Mouse (Mus musculus): ENCODE measurements at regions not wholly inside any gene's neighbourhood (a gene's known extent, or its start where the extent isn't known, plus 50 kb on each side); places are given as distances from the start of the nearest gene placed in this dataset.

GRCm38 (mm10) chr2:57611599-57611998 is 374.2 kb downstream of the Gpd2 start:
- DNase-seq (ENCODE audit: low spot score in 2 of 2), result no peak

- peak; percentile 19 to 70 for DNase-seq (ENCODE audit: low spot score in 2 of 2)
These were observed 375.8 kb downstream of the Gpd2 start for GRCm38 (mm10) chr2:57613243-57613642.

GRCm38 (mm10) chr2:57614587-57614991 is 377.2 kb downstream of the Gpd2 start:
- DNase-seq (ENCODE audit: low spot score in 2 of 2), result peak; percentile 31 to 43

- DNase-seq (ENCODE audit: low spot score in 2 of 2), result no peak
These were observed 379.2 kb downstream of the Gpd2 start for GRCm38 (mm10) chr2:57616525-57617225.

GRCm38 (mm10) chr2:57617258-57617657 is 379.8 kb downstream of the Gpd2 start:
- no peak for DNase-seq (ENCODE audit: low spot score in 2 of 2)

GRCm38 (mm10) chr2:57644117-57644516 is 353.6 kb upstream of the Galnt5 start:
- no peak for DNase-seq (ENCODE audit: low spot score in 2 of 2)

- peak in 1 of 2 experiments; percentile 31 for DNase-seq (ENCODE audit: low spot score in 2 of 2)
These were observed 353.1 kb upstream of the Galnt5 start for GRCm38 (mm10) chr2:57644541-57644940.

GRCm38 (mm10) chr2:57649002-57649401 is 348.7 kb upstream of the Galnt5 start:
- DNase-seq (ENCODE audit: low spot score in 2 of 2), result no peak

- no peak for DNase-seq (ENCODE audit: low spot score in 2 of 2)
These were observed 340.3 kb upstream of the Galnt5 start for GRCm38 (mm10) chr2:57657409-57657808.

GRCm38 (mm10) chr2:57661838-57662237 is 335.8 kb upstream of the Galnt5 start:
- DNase-seq (ENCODE audit: low spot score in 2 of 2), result no peak

GRCm38 (mm10) chr2:57672007-57672643 is 325.6 kb upstream of the Galnt5 start:
- DNase-seq (ENCODE audit: low spot score in 2 of 2), result peak in 1 of 2 experiments; percentile 6

GRCm38 (mm10) chr2:57689877-57690276 is 307.8 kb upstream of the Galnt5 start:
- no peak for DNase-seq (ENCODE audit: low spot score in 2 of 2)

- DNase-seq (ENCODE audit: low spot score in 2 of 2), result peak; percentile 7 to 15
These were observed 300.5 kb upstream of the Galnt5 start for GRCm38 (mm10) chr2:57696992-57697772.

- DNase-seq (ENCODE audit: low spot score in 2 of 2), result peak; percentile 71 to 79
These were observed 299.0 kb upstream of the Galnt5 start for GRCm38 (mm10) chr2:57698659-57699061.

- DNase-seq (ENCODE audit: low spot score in 2 of 2), result peak in 1 of 2 experiments; percentile 22
These were observed 298.5 kb upstream of the Galnt5 start for GRCm38 (mm10) chr2:57699226-57699625.

GRCm38 (mm10) chr2:57716754-57717510 is 280.8 kb upstream of the Galnt5 start:
- no peak for DNase-seq (ENCODE audit: low spot score in 2 of 2)
